Mouse (Mus musculus): ENCODE measurements around the gene Armc10.

GRCm38 (mm10) chr5:21667191-21668137, 21.9 kb downstream of the Armc10 start:
- TF ChIP-seq POLR2A (IDR thresholded peaks at IDR 0.05; ENCODE audit: borderline replicate concordance, extremely low read depth, insufficient read depth, insufficient read length, poor library complexity, severe bottlenecking) = no peak
- TF ChIP-seq CTCF (IDR thresholded peaks at IDR 0.05; ENCODE audit: borderline replicate concordance, extremely low read depth, insufficient read depth, insufficient read length) = no peak
